9 mouse cellular contexts compared by ENCODE assay signal in genomic region chr9:35045756-35046155, GRCm38 (mm10).
A peak's percentile ranks its signal among the peaks of the same experiment; 100 is the strongest.
DNase-seq lines count a peak whose midpoint lies in the region; ATAC-seq and TF ChIP-seq lines count a peak whose summit lies in the region.
"Had no signal": no experiment of that assay in that cellular context is flagged by ENCODE, and none has a peak within 500 bp of the region (broad histone marks: within the 10 kb centered on the region; RNA-seq: fewer than 3 reads in every experiment).

No protein-coding gene starts in this region.

- no peak overlapping the region for H3K4me3 ChIP-seq in midbrain, postnatal 0 days (ENCODE audit: low read depth, low read length)
- no peak overlapping the region for H3K4me3 ChIP-seq in midbrain, embryonic 15.5 days
- no peak overlapping the region for H3K4me3 ChIP-seq in kidney, adult 2 months (ENCODE audit: insufficient read depth, low read depth, low read length)
- H3K4me3 ChIP-seq in lung, postnatal 0 days (ENCODE audit: low read depth, low read length): no peak overlapping the region
- no peak overlapping the region for H3K4me3 ChIP-seq in hindbrain, embryonic 10.5 days
- H3K4me3 ChIP-seq in hindbrain, embryonic 11.5 days (ENCODE audit: low read depth, low read length): no peak overlapping the region
- H3K4me3 ChIP-seq: neural tube, embryonic 13.5 days had no signal

- no peak overlapping the region for H3K27ac ChIP-seq in midbrain, postnatal 0 days (ENCODE audit: low read depth, low read length)
- no peak overlapping the region for H3K27ac ChIP-seq in midbrain, embryonic 15.5 days
- no peak overlapping the region for H3K27ac ChIP-seq in kidney, adult 2 months (ENCODE audit: insufficient read depth, low read depth, low read length)
- peak overlapping the region; percentile 74 for H3K27ac ChIP-seq in lung, postnatal 0 days (ENCODE audit: low read length)
- no peak overlapping the region for H3K27ac ChIP-seq in hindbrain, embryonic 10.5 days
- H3K27ac ChIP-seq in hindbrain, embryonic 11.5 days (ENCODE audit: low read depth, low read length): no peak overlapping the region
- H3K27ac ChIP-seq: neural tube, embryonic 13.5 days had no signal

- WGBS in midbrain, postnatal 0 days: 65% methylated on average over 2 of the region's 2 CpGs
- WGBS in midbrain, embryonic 15.5 days: 81% methylated on average over 2 of the region's 2 CpGs
- 74% methylated on average over 2 of the region's 2 CpGs for WGBS in kidney, adult 2 months
- WGBS in lung, postnatal 0 days: 58% methylated on average over 2 of the region's 2 CpGs
- WGBS in hindbrain, embryonic 10.5 days: 92% methylated on average over 2 of the region's 2 CpGs
- 88% methylated on average over 2 of the region's 2 CpGs for WGBS in hindbrain, embryonic 11.5 days

- TF ChIP-seq POLR2A in kidney, adult 2 months (IDR thresholded peaks at IDR 0.05; ENCODE audit: low read depth, low read length): no peak

- DNase-seq in midbrain, postnatal 0 days (ENCODE audit: low spot score): peak; percentile 50
- DNase-seq in gastrocnemius, postnatal 36 days: peak; percentile 85 to 89
- DNase-seq in kidney, adult 2 months: peak; percentile 58
- DNase-seq in lung, postnatal 0 days (ENCODE audit: low spot score): peak; percentile 95
- DNase-seq in embryo, embryonic 9.5 days (ENCODE audit: extremely low spot score): no peak
- no peak for DNase-seq in hindbrain, embryonic 10.5 days (ENCODE audit: low spot score)
- no peak for DNase-seq in hindbrain, embryonic 11.5 days (ENCODE audit: low spot score)

- no peak overlapping the region for H3K4me2 ChIP-seq in midbrain, postnatal 0 days (ENCODE audit: low read depth, low read length, poor library complexity, severe bottlenecking)
- no peak overlapping the region for H3K4me2 ChIP-seq in midbrain, embryonic 15.5 days
- no peak overlapping the region for H3K4me2 ChIP-seq in lung, postnatal 0 days (replicated peaks; ENCODE audit: low read depth, low read length)
- no peak overlapping the region for H3K4me2 ChIP-seq in hindbrain, embryonic 11.5 days (replicated peaks; ENCODE audit: low read depth, low read length)
- H3K4me2 ChIP-seq: neural tube, embryonic 13.5 days had no signal

- no peak overlapping the region for H3K9ac ChIP-seq in midbrain, postnatal 0 days (replicated peaks; ENCODE audit: low read length, poor library complexity, severe bottlenecking)
- H3K9ac ChIP-seq in midbrain, embryonic 15.5 days: no peak overlapping the region
- H3K9ac ChIP-seq in lung, postnatal 0 days (replicated peaks; ENCODE audit: low read depth): no peak overlapping the region
- H3K9ac ChIP-seq in hindbrain, embryonic 11.5 days (ENCODE audit: low read depth, low read length): no peak overlapping the region
- H3K9ac ChIP-seq: neural tube, embryonic 13.5 days had no signal

- TF ChIP-seq EP300 in lung, postnatal 0 days (IDR thresholded peaks at IDR 0.05): peak; percentile 54; the same call in 1 of the 2 replicates

- H3K27me3 ChIP-seq in midbrain, postnatal 0 days (ENCODE audit: insufficient read depth, low read length): no peaks in the 10 kb centered on the region
- H3K27me3 ChIP-seq in midbrain, embryonic 15.5 days (replicated peaks): no peaks in the 10 kb centered on the region
- no peaks in the 10 kb centered on the region for H3K27me3 ChIP-seq in kidney, adult 2 months (replicated peaks; ENCODE audit: control insufficient read depth, insufficient read depth, low read length)
- H3K27me3 ChIP-seq in lung, postnatal 0 days (replicated peaks; ENCODE audit: insufficient read depth, low read length): no peaks in the 10 kb centered on the region
- H3K27me3 ChIP-seq in hindbrain, embryonic 10.5 days (ENCODE audit: insufficient read depth, poor library complexity, severe bottlenecking): no peaks in the 10 kb centered on the region
- H3K27me3 ChIP-seq in hindbrain, embryonic 11.5 days (ENCODE audit: control insufficient read depth, insufficient read depth, low read length): no peaks in the 10 kb centered on the region
- H3K27me3 ChIP-seq: neural tube, embryonic 13.5 days had no signal

- H3K36me3 ChIP-seq in midbrain, postnatal 0 days (ENCODE audit: insufficient read depth, low read length): no peaks in the 10 kb centered on the region
- H3K36me3 ChIP-seq in midbrain, embryonic 15.5 days (replicated peaks): no peaks in the 10 kb centered on the region
- no peaks in the 10 kb centered on the region for H3K36me3 ChIP-seq in kidney, adult 2 months (ENCODE audit: control insufficient read depth, insufficient read depth, low read length)
- no peaks in the 10 kb centered on the region for H3K36me3 ChIP-seq in lung, postnatal 0 days (ENCODE audit: insufficient read depth, low read length)
- peaks cover 3% of the 10 kb centered on the region; the same call in 1 of the 2 replicates for H3K36me3 ChIP-seq in hindbrain, embryonic 10.5 days
- no peaks in the 10 kb centered on the region for H3K36me3 ChIP-seq in hindbrain, embryonic 11.5 days (ENCODE audit: control insufficient read depth, insufficient read depth, low read length)
- H3K36me3 ChIP-seq: neural tube, embryonic 13.5 days had no signal

- TF ChIP-seq CTCF in midbrain, postnatal 0 days (IDR thresholded peaks at IDR 0.05): no peak
- TF ChIP-seq CTCF in kidney, adult 2 months (conservative IDR thresholded peaks at IDR 0.05; ENCODE audit: insufficient read depth, insufficient read length, low read depth, low read length): no peak
- TF ChIP-seq CTCF in lung, postnatal 0 days (IDR thresholded peaks at IDR 0.05): peak; percentile 38

- no peaks in the 10 kb centered on the region for H3K9me3 ChIP-seq in midbrain, postnatal 0 days (ENCODE audit: low read length)
- no peaks in the 10 kb centered on the region for H3K9me3 ChIP-seq in midbrain, embryonic 15.5 days
- no peaks in the 10 kb centered on the region for H3K9me3 ChIP-seq in lung, postnatal 0 days (ENCODE audit: low read length)
- H3K9me3 ChIP-seq in hindbrain, embryonic 10.5 days: no peaks in the 10 kb centered on the region
- no peaks in the 10 kb centered on the region for H3K9me3 ChIP-seq in hindbrain, embryonic 11.5 days (ENCODE audit: control insufficient read depth, low read length)
- H3K9me3 ChIP-seq: neural tube, embryonic 13.5 days had no signal

- intact Hi-C loops in gastrocnemius, postnatal 36 days (cut with DNase I): loop anchor here (5.0 kb wide), 1 partner anchor 72 kb away; the partner anchor contains the start of gene St3gal4

- ATAC-seq in midbrain, postnatal 0 days (ENCODE audit: low FRiP score): no peak
- no peak for ATAC-seq in midbrain, embryonic 15.5 days (replicated peaks)
- ATAC-seq in lung, postnatal 0 days: peak; percentile 87
- ATAC-seq in hindbrain, embryonic 11.5 days (ENCODE audit: low FRiP score): no peak

- no peaks in the 10 kb centered on the region for H3K4me1 ChIP-seq in midbrain, postnatal 0 days (ENCODE audit: insufficient read depth, low read length)
- H3K4me1 ChIP-seq in midbrain, embryonic 15.5 days: peaks cover 6% of the 10 kb centered on the region
- H3K4me1 ChIP-seq in kidney, adult 2 months (ENCODE audit: control insufficient read depth, insufficient read depth, low read length): 0 out of 2 replicates have a peak, but pooled peaks cover 6% of the 10 kb centered on the region
- H3K4me1 ChIP-seq in lung, postnatal 0 days (ENCODE audit: insufficient read depth, low read depth, low read length): no peaks in the 10 kb centered on the region
- peaks cover 25% of the 10 kb centered on the region for H3K4me1 ChIP-seq in hindbrain, embryonic 10.5 days (replicated peaks)
- H3K4me1 ChIP-seq in hindbrain, embryonic 11.5 days (replicated peaks; ENCODE audit: control insufficient read depth, insufficient read depth, low read length): peaks cover 3% of the 10 kb centered on the region; the same call in 1 of the 2 replicates

Comparison
In these comparisons a context has a peak if more than half of its experiments do, and no peak if none do; other contexts are left out.
1. DNase-seq: peak in midbrain, postnatal 0 days (single experiment), gastrocnemius, postnatal 36 days (2 of 2), kidney, adult 2 months (single experiment) and lung, postnatal 0 days (single experiment); none in embryo, embryonic 9.5 days (single experiment), hindbrain, embryonic 10.5 days (single experiment) and hindbrain, embryonic 11.5 days (single experiment).